Mouse (Mus musculus) kidney, postnatal 0 days (tissue): Measurements from ENCODE around the gene Tec. TPM values are rescaled to one million over a fixed set of nuclear protein-coding genes. Genes with fewer than 3 reads are reported as not detected.

Experiments
- ATAC-seq: fragments of 200-750 bp; cut with Nextera tagmentation; replicated peaks from 2 replicates; pipeline ENCODE4 v1.8.0; 2017; ENCODE audit warnings: low read depth, moderate number of reproducible peaks, moderate TSS enrichment, moderate library complexity; ENCODE audit not compliant: low FRiP score
- DNase-seq: peaks from one replicate; pipeline ENCODE4 v3.0.0-alpha.2; 2016; ENCODE audit warnings: low spot score
- H3K27ac ChIP-seq: fragments of 300-500 bp; sonication (generic); 2 replicates; pipeline ENCODE4 v1.5.1; 2014; ENCODE audit warnings: mild to moderate bottlenecking
- H3K27me3 ChIP-seq: fragments of 300-500 bp; sonication (generic); 2 replicates; pipeline ENCODE4 v1.6.1; 2014; ENCODE audit warnings: low read length, mixed read lengths; ENCODE audit not compliant: insufficient read depth
- H3K36me3 ChIP-seq: fragments of 300-500 bp; sonication (generic); 2 replicates; pipeline ENCODE4 v1.6.1; 2014; ENCODE audit warnings: low read length, mixed read lengths; ENCODE audit not compliant: insufficient read depth
- H3K4me1 ChIP-seq: fragments of 300-500 bp; sonication (generic); replicated peaks from 2 replicates; pipeline ENCODE4 v1.6.1; 2014; ENCODE audit warnings: antibody characterized with exemption, low read length, mixed read lengths; ENCODE audit not compliant: insufficient read depth
- H3K4me2 ChIP-seq: fragments of 300-500 bp; sonication (generic); 2 replicates; pipeline ENCODE4 v1.6.1; 2014; ENCODE audit warnings: mild to moderate bottlenecking, low read length, moderate library complexity, mixed read lengths
- H3K4me3 ChIP-seq: fragments of 300-500 bp; sonication (generic); replicated peaks from 2 replicates; pipeline ENCODE4 v1.5.1; 2014; ENCODE audit warnings: low read depth, low read length
- H3K9ac ChIP-seq: fragments of 300-500 bp; sonication (generic); 2 replicates; pipeline ENCODE4 v1.6.1; 2014; ENCODE audit warnings: low read depth, low read length
- H3K9me3 ChIP-seq: fragments of 300-500 bp; sonication (generic); replicated peaks from 2 replicates; pipeline ENCODE4 v1.6.1; 2016; ENCODE audit warnings: low read length, inconsistent platforms, mixed read lengths
- CTCF ChIP-seq: IDR thresholded peaks from 2 replicates; pipeline ENCODE4 v1.5.1; 2016; ENCODE audit warnings: antibody characterized with exemption, low read depth, mild to moderate bottlenecking, moderate library complexity
- WGBS: fragments of 180-500 bp; shearing (Covaris S2); extraction: QIAGEN DNeasy Blood & Tissue Kit; methylation state at CpG from one replicate; pipeline ENCODE4 v1.1.7; 2014; 5-methylcytosine and 5-hydroxymethylcytosine counted together
- polyA plus RNA-seq: library from polyadenylated mRNA; unstranded; fragments of >200 nt; fragmentation: Nextera tagmentation; extraction: Ambion mirVana; gene quantifications from 2 replicates; pipeline ENCODE4 v1.2.1, GENCODE M21; 2015

Tec gene
- polyA plus RNA-seq, 1 experiment from 2014 or later = 8.4 TPM

- 56% methylated on average over 6 of the region's 6 CpGs for WGBS
- ATAC-seq = no peak
- H3K9ac ChIP-seq = no peak overlapping the region
- no peaks in the 10 kb centered on the region for H3K9me3 ChIP-seq
- 0 out of 2 replicates have a peak, but pooled peaks cover 4% of the 10 kb centered on the region for H3K4me1 ChIP-seq
- no peak overlapping the region for H3K4me3 ChIP-seq
- no peak for DNase-seq
- H3K4me2 ChIP-seq = no peak overlapping the region
- TF ChIP-seq CTCF = no peak
- H3K36me3 ChIP-seq = 0 out of 2 replicates have a peak, but pooled peaks cover 2% of the 10 kb centered on the region
- no peaks in the 10 kb centered on the region for H3K27me3 ChIP-seq
- no peak overlapping the region for H3K27ac ChIP-seq
Observed at GRCm38 (mm10) chr5:72769841-72770240, 98.4 kb downstream of the Tec start.

- DNase-seq = no peak
- Histone ChIP-seq H3K9me3 (no peaks in the 10 kb centered on the region), H3K27ac (no peak overlapping the region), H3K4me1 (no peaks in the 10 kb centered on the region; the same call in 1 of the 2 replicates), H3K36me3 (0 out of 2 replicates have a peak, but pooled peaks cover 5% of the 10 kb centered on the region), H3K9ac (no peak overlapping the region), H3K4me3 (no peak overlapping the region), H3K27me3 (no peaks in the 10 kb centered on the region), H3K4me2 (no peak overlapping the region)
- TF ChIP-seq CTCF = no peak
- ATAC-seq = no peak
- 92% methylated on average over 5 of the region's 5 CpGs for WGBS
Observed at GRCm38 (mm10) chr5:72763546-72763945, 104.7 kb downstream of the Tec start.

- Histone ChIP-seq H3K4me1 (no peaks in the 10 kb centered on the region; the same call in 1 of the 2 replicates), H3K36me3 (0 out of 2 replicates have a peak, but pooled peaks cover 5% of the 10 kb centered on the region), H3K27me3 (no peaks in the 10 kb centered on the region), H3K4me2 (no peak overlapping the region), H3K4me3 (no peak overlapping the region), H3K27ac (no peak overlapping the region), H3K9ac (no peak overlapping the region), H3K9me3 (no peaks in the 10 kb centered on the region)
- ATAC-seq (no peak), DNase-seq (no peak)
- 59% methylated on average over 3 of the region's 3 CpGs for WGBS
- no peak for TF ChIP-seq CTCF
Observed at GRCm38 (mm10) chr5:72763025-72763424, 105.3 kb downstream of the Tec start.

GRCm38 (mm10) chr5:72761758-72762157 is 106.5 kb downstream of the Tec start:
- H3K36me3 ChIP-seq = 0 out of 2 replicates have a peak, but pooled peaks cover 3% of the 10 kb centered on the region
- H3K4me2 ChIP-seq = no peak overlapping the region
- H3K27ac ChIP-seq = no peak overlapping the region
- no peak overlapping the region for H3K9ac ChIP-seq
- WGBS = 90% methylated on average over 5 of the region's 5 CpGs
- no peaks in the 10 kb centered on the region for H3K9me3 ChIP-seq
- no peaks in the 10 kb centered on the region; the same call in 1 of the 2 replicates for H3K4me1 ChIP-seq
- DNase-seq (no peak), ATAC-seq (no peak)
- H3K27me3 ChIP-seq = no peaks in the 10 kb centered on the region
- H3K4me3 ChIP-seq = no peak overlapping the region
- no peak for TF ChIP-seq CTCF

GRCm38 (mm10) chr5:72761237-72761636 is 107.0 kb downstream of the Tec start:
- H3K36me3 ChIP-seq = 0 out of 2 replicates have a peak, but pooled peaks cover 3% of the 10 kb centered on the region
- no peak overlapping the region for H3K4me3 ChIP-seq
- H3K4me1 ChIP-seq = no peaks in the 10 kb centered on the region; the same call in 1 of the 2 replicates
- no peak overlapping the region for H3K4me2 ChIP-seq
- DNase-seq (no peak), ATAC-seq (no peak)
- WGBS = 40% methylated on average over 5 of the region's 5 CpGs
- H3K9ac ChIP-seq = no peak overlapping the region
- no peaks in the 10 kb centered on the region for H3K27me3 ChIP-seq
- no peaks in the 10 kb centered on the region for H3K9me3 ChIP-seq
- no peak overlapping the region for H3K27ac ChIP-seq
- TF ChIP-seq CTCF = no peak

- WGBS = 74% methylated on average over 13 of the region's 13 CpGs
Observed at GRCm38 (mm10) chr5:72758925-72759924, 109.1 kb downstream of the Tec start.

More at GRCm38 (mm10) chr5:72758925-72759924, 109.1 kb downstream of the Tec start:
- DNase-seq (peak; percentile 79), ATAC-seq (no peak)
- peak; percentile 81 for TF ChIP-seq CTCF
- Histone ChIP-seq H3K4me1 (no peaks in the 10 kb centered on the region; the same call in 1 of the 2 replicates), H3K4me3 (no peak overlapping the region), H3K27ac (no peak overlapping the region), H3K4me2 (no peak overlapping the region), H3K36me3 (0 out of 2 replicates have a peak, but pooled peaks cover 7% of the 10 kb centered on the region), H3K27me3 (no peaks in the 10 kb centered on the region), H3K9ac (no peak overlapping the region), H3K9me3 (no peaks in the 10 kb centered on the region)
